Mouse (Mus musculus): Measurements from ENCODE around the gene Fbxl5. TPM values are rescaled to one million over a fixed set of nuclear protein-coding genes. Genes with fewer than 3 reads are reported as not detected.

Fbxl5 gene
- polyA plus RNA-seq, 1 experiment from 2014 or later: 36.5 TPM

DNA sequence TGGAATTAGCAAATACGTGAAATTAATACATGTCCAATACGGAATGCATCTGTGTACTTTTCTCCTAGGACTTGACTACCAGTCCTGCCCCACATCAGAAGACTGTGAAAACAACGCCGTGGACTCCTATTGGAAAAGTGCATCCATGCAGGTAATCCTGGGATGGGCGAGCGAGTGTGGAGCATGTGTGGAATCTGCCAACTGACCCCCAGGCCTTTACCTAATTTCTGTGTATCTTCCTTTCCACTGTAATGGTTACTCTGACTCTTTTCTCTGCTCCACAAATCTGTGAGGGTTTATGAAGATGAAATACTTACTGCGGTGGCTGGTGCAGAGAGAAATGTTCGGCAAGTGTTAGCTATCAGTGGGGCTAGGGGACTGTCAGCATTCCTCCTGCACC, 761 bp upstream of the Fbxl5 start:
- no peaks in the 10 kb centered on the region for H3K27me3 ChIP-seq (replicated peaks; ENCODE audit: control insufficient read depth, insufficient read depth, low read length)
- 90% methylated on average over 8 of the region's 8 CpGs for WGBS
- no peak overlapping the region for H3K27ac ChIP-seq (ENCODE audit: low read depth, low read length)
- H3K4me3 ChIP-seq (ENCODE audit: low read depth, low read length): no peak overlapping the region
- H3K36me3 ChIP-seq (ENCODE audit: control insufficient read depth, insufficient read depth, low read length): no peaks in the 10 kb centered on the region
- H3K4me1 ChIP-seq (replicated peaks; ENCODE audit: control insufficient read depth, insufficient read depth, low read length): no peaks in the 10 kb centered on the region
- H3K9me3 ChIP-seq (ENCODE audit: control insufficient read depth, low read length): no peaks in the 10 kb centered on the region
- no peak overlapping the region for H3K4me2 ChIP-seq
- no peak for DNase-seq (ENCODE audit: low spot score)
- no peak overlapping the region for H3K9ac ChIP-seq (ENCODE audit: low read depth, low read length)
- no peak for ATAC-seq (replicated peaks; ENCODE audit: low FRiP score)

DNA sequence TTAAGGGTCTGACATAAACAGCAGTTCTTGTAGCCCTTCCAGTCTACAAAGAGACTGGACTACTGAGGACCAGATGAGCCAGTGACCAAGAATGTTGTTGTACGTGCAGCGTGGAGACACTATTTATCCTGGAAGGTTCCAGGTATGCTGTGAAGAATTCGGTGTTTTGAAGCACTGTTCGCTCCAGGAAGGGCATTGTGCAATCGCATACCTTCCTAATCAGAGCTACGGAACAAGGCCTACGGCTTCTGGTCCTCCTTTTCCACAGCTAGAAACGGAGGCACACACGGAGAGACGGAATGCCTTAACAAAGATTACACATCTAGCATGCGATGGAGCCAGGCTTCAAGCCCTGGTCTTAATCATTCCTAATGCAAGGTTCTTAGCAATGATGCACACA, 653 bp downstream of the Fbxl5 start:
- DNase-seq (ENCODE audit: low spot score): no peak
- no peak for ATAC-seq (replicated peaks; ENCODE audit: low FRiP score)
- WGBS: 84% methylated on average over 11 of the region's 11 CpGs
- no peak overlapping the region for H3K9ac ChIP-seq (ENCODE audit: low read depth, low read length)
- no peaks in the 10 kb centered on the region for H3K27me3 ChIP-seq (replicated peaks; ENCODE audit: control insufficient read depth, insufficient read depth, low read length)
- no peak overlapping the region for H3K27ac ChIP-seq (ENCODE audit: low read depth, low read length)
- no peaks in the 10 kb centered on the region for H3K36me3 ChIP-seq (ENCODE audit: control insufficient read depth, insufficient read depth, low read length)
- H3K4me3 ChIP-seq (ENCODE audit: low read depth, low read length): no peak overlapping the region
- H3K9me3 ChIP-seq (ENCODE audit: control insufficient read depth, low read length): no peaks in the 10 kb centered on the region
- H3K4me2 ChIP-seq: no peak overlapping the region
- H3K4me1 ChIP-seq (replicated peaks; ENCODE audit: control insufficient read depth, insufficient read depth, low read length): no peaks in the 10 kb centered on the region

DNA sequence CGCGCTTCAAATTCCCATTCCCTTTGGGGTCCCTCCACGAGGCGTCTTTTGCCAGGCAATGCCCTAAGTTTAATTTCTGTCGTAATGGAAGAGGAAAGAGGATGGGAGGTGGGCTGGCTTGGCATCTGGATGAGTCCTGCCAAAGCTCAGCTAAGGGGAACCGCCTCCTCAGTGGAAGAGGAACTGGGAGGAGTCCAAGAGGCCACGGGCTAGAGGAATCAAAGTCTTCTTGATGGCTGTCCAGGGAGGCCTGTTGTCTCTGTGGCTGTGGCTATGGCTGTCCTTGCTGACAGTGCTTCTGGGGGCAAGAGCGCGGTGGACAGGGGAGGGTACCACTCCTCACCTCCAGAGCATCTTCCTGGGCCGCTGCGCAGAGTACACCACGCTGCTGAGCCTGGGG, 2.7 kb downstream of the Fbxl5 start, which contains the start of gene Bst1:
Gene Bst1, plus strand, starts transcription at position 191 of the 400 bp plus-strand sequence.
- ATAC-seq (replicated peaks; ENCODE audit: low FRiP score): no peak
- WGBS: 46% methylated on average over 12 of the region's 12 CpGs
- Histone ChIP-seq H3K27me3 (replicated peaks; ENCODE audit: control insufficient read depth, insufficient read depth, low read length) (no peaks in the 10 kb centered on the region), H3K4me1 (replicated peaks; ENCODE audit: control insufficient read depth, insufficient read depth, low read length) (no peaks in the 10 kb centered on the region), H3K9me3 (ENCODE audit: control insufficient read depth, low read length) (no peaks in the 10 kb centered on the region), H3K27ac (ENCODE audit: low read depth, low read length) (no peak within 1 kb of the TSS), H3K9ac (ENCODE audit: low read depth, low read length) (no peak within 1 kb of the TSS), H3K4me2 (no peak within 1 kb of the TSS), H3K36me3 (ENCODE audit: control insufficient read depth, insufficient read depth, low read length) (no peaks in the 10 kb centered on the region), H3K4me3 (ENCODE audit: low read depth, low read length) (no peak within 1 kb of the TSS)
- DNase-seq (ENCODE audit: low spot score): no peak

GRCm38 (mm10) chr5:43815769-43816168, 5.7 kb downstream of the Fbxl5 start:
- H3K36me3 ChIP-seq (ENCODE audit: control insufficient read depth, insufficient read depth, low read length): no peaks in the 10 kb centered on the region
- H3K4me3 ChIP-seq (ENCODE audit: low read depth, low read length): no peak overlapping the region
- DNase-seq (ENCODE audit: low spot score) (no peak), ATAC-seq (replicated peaks; ENCODE audit: low FRiP score) (no peak)
- H3K9me3 ChIP-seq (ENCODE audit: control insufficient read depth, low read length): no peaks in the 10 kb centered on the region
- no peak overlapping the region for H3K27ac ChIP-seq (ENCODE audit: low read depth, low read length)
- H3K4me1 ChIP-seq (replicated peaks; ENCODE audit: control insufficient read depth, insufficient read depth, low read length): no peaks in the 10 kb centered on the region
- 36% methylated on average over 1 of the region's 1 CpGs for WGBS
- H3K9ac ChIP-seq (ENCODE audit: low read depth, low read length): no peak overlapping the region
- H3K27me3 ChIP-seq (replicated peaks; ENCODE audit: control insufficient read depth, insufficient read depth, low read length): no peaks in the 10 kb centered on the region
- H3K4me2 ChIP-seq: no peak overlapping the region

DNA sequence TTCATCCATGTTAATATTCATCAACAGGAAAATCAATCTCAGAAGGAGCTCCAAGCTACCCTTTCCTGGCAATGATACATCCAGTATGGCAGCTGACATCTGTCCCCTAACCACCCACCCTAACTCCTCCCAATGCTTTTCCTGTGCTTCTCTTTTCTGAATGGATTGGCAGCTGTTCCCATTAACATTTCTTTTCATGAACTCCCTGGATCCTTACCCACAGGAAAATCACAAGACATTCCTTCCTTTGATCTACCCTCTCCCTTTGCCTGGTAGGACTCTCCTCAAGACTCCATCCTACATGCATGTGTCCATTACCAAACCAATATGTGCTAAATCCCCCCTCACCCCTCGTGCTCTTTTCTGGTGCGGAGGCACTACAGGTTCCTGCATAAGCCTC, 6.9 kb downstream of the Fbxl5 start:
- H3K9me3 ChIP-seq (ENCODE audit: control insufficient read depth, low read length): no peaks in the 10 kb centered on the region
- WGBS: 79% methylated on average over 2 of the region's 2 CpGs
- H3K27me3 ChIP-seq (replicated peaks; ENCODE audit: control insufficient read depth, insufficient read depth, low read length): no peaks in the 10 kb centered on the region
- H3K4me3 ChIP-seq (ENCODE audit: low read depth, low read length): no peak overlapping the region
- H3K27ac ChIP-seq (ENCODE audit: low read depth, low read length): no peak overlapping the region
- no peak overlapping the region for H3K4me2 ChIP-seq
- no peak overlapping the region for H3K9ac ChIP-seq (ENCODE audit: low read depth, low read length)
- H3K36me3 ChIP-seq (ENCODE audit: control insufficient read depth, insufficient read depth, low read length): no peaks in the 10 kb centered on the region
- DNase-seq (ENCODE audit: low spot score): no peak
- no peaks in the 10 kb centered on the region for H3K4me1 ChIP-seq (replicated peaks; ENCODE audit: control insufficient read depth, insufficient read depth, low read length)
- no peak for ATAC-seq (replicated peaks; ENCODE audit: low FRiP score)

DNA sequence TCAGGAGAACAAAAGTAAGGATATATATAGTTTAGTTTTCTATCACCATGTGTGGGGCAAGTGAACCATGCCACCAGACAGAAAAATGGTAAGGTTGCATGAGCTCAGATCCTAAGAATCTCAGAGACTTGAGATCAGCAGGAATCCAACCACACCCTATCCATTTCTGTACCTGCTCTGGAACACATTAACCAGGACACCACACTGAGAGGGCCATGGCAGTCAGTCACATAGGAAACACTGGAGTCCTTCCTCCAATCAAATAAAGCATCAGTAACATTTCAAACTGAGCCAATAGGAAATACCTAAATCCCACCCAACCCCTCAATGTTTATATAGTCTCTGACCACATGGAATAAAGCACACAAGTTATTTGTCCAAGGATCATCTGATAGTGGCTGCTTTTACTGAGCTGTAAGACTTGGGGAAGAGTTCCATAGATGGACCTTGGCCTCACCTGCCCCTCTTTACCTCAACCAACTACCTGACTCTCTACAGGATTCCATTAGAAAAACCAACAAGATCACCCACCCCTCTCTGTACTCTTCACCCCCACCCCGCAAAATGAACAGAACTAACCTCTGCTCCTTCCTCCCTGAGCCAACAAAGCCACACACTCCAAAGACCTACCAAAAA, 10.9 kb downstream of the Fbxl5 start:
- Histone ChIP-seq H3K9ac (ENCODE audit: low read depth, low read length) (no peak overlapping the region), H3K36me3 (ENCODE audit: control insufficient read depth, insufficient read depth, low read length) (no peaks in the 10 kb centered on the region), H3K27ac (ENCODE audit: low read depth, low read length) (no peak overlapping the region), H3K9me3 (ENCODE audit: control insufficient read depth, low read length) (no peaks in the 10 kb centered on the region), H3K4me3 (ENCODE audit: low read depth, low read length) (no peak overlapping the region), H3K27me3 (replicated peaks; ENCODE audit: control insufficient read depth, insufficient read depth, low read length) (no peaks in the 10 kb centered on the region), H3K4me2 (no peak overlapping the region), H3K4me1 (replicated peaks; ENCODE audit: control insufficient read depth, insufficient read depth, low read length) (no peaks in the 10 kb centered on the region)
- no peak for ATAC-seq (replicated peaks; ENCODE audit: low FRiP score)
- 67% methylated on average over 1 of the region's 1 CpGs for WGBS
- no peak for DNase-seq (ENCODE audit: low spot score)

DNA sequence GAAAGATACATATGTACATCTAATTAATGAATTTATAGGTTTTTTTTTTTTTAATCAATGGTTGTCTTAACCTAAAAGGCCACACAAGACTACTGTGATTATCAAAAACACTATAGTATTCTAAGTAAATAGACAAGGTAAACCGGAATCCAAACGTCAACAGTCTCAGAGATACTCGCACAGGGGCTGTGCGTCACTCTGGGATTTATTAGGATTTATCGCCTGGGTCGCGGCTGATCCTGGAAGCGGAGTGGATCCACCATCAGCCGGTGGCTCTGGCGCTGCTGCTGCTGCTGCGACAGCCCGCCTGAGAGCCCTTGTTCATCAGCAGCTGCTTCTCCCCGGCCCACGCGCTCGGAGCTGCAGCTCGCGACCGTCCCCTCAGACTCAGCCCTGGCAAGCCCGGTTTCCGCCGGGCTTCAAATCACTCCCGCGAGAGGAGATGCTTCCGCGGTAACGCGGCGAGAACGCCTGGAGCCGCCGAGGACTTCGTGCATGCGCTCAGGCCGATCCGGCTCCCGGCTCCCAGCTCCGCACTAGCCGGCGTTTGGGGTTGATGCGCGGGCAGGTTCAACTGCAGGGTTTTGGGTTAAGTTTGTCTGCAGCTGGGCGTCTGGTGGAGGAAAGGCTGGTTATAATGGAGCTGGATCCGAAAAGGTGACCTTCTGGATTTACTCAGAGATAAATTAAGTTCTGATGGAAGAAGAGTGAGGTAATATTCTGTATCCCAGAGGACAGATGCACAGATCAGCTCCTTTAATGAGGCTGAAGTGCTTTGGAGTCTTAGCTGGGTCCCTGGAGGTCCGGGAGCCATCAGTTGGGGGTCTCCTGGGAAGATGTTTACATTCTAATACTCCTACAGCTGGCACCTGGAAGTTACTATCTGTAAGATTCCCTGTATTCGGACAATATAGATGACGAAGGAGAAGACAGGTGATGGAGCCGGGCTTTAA, 13.4 kb downstream of the Fbxl5 start:
- Histone ChIP-seq H3K9me3 (ENCODE audit: control insufficient read depth, low read length) (0 out of 2 replicates have a peak, but pooled peaks cover 2% of the 10 kb centered on the region), H3K36me3 (ENCODE audit: control insufficient read depth, insufficient read depth, low read length) (no peaks in the 10 kb centered on the region), H3K4me3 (ENCODE audit: low read depth, low read length) (peak overlapping the region; percentile 49), H3K9ac (ENCODE audit: low read depth, low read length) (peak overlapping the region; percentile 54), H3K4me2 (peak overlapping the region; percentile 77), H3K27me3 (replicated peaks; ENCODE audit: control insufficient read depth, insufficient read depth, low read length) (no peaks in the 10 kb centered on the region), H3K4me1 (replicated peaks; ENCODE audit: control insufficient read depth, insufficient read depth, low read length) (no peaks in the 10 kb centered on the region), H3K27ac (ENCODE audit: low read depth, low read length) (no peak overlapping the region; the same call in 1 of the 2 replicates)
- DNase-seq (ENCODE audit: low spot score): peak; percentile 82
- peak; percentile 79 for ATAC-seq (replicated peaks; ENCODE audit: low FRiP score)
- 5% methylated on average over 48 of the region's 48 CpGs for WGBS

DNA sequence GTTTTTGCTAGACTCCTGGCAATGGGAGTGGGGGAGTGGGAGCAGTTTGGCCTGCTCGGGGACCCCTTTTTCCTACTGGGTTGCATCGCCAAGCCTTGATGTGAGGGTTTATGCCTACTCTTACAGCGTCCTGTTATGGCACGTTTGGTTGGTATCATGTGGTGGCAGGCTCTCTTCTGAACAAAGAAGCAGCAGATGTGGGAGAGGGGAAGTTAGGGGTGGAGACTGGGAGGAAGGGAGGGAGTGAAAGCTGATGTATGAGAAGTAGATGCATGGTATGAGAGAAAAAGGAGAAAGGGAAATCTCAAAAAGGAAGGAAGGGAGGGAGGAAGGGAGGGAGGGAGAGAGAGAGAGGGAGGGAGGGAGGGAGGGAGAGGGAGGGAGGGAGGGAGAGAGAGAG, 14.5 kb downstream of the Fbxl5 start:
- Histone ChIP-seq H3K27ac (ENCODE audit: low read depth, low read length) (no peak overlapping the region), H3K4me3 (ENCODE audit: low read depth, low read length) (no peak overlapping the region), H3K9ac (ENCODE audit: low read depth, low read length) (no peak overlapping the region), H3K4me2 (no peak overlapping the region), H3K9me3 (ENCODE audit: control insufficient read depth, low read length) (0 out of 2 replicates have a peak, but pooled peaks cover 2% of the 10 kb centered on the region), H3K27me3 (replicated peaks; ENCODE audit: control insufficient read depth, insufficient read depth, low read length) (no peaks in the 10 kb centered on the region), H3K36me3 (ENCODE audit: control insufficient read depth, insufficient read depth, low read length) (no peaks in the 10 kb centered on the region), H3K4me1 (replicated peaks; ENCODE audit: control insufficient read depth, insufficient read depth, low read length) (no peaks in the 10 kb centered on the region)
- no peak for ATAC-seq (replicated peaks; ENCODE audit: low FRiP score)
- DNase-seq (ENCODE audit: low spot score): no peak
- WGBS: 50% methylated on average over 4 of the region's 4 CpGs

Measured in liver, embryonic 11.5 days (tissue).